Mouse (Mus musculus): ENCODE data around the gene Cmip.

GRCm38 (mm10) chr8:117488246-117489005 is 231.6 kb downstream of the Cmip start:
- no peak for TF ChIP-seq USF1 (IDR thresholded peaks at IDR 0.05; ENCODE audit: low read depth)
- TF ChIP-seq POLR2A (IDR thresholded peaks at IDR 0.05; ENCODE audit: insufficient read length, low read depth) = no peak
- TF ChIP-seq TCF3 (IDR thresholded peaks at IDR 0.05; ENCODE audit: insufficient read length, low read depth) = no peak
- no peak for TF ChIP-seq MYOG (IDR thresholded peaks at IDR 0.05; ENCODE audit: control insufficient read depth in 1 of 3, insufficient read depth in 1 of 3, insufficient read length in 2 of 3, low read depth in 2 of 3)
- TF ChIP-seq MAX (IDR thresholded peaks at IDR 0.05; ENCODE audit: low read depth) = no peak
- no peak for TF ChIP-seq MYOD1 (IDR thresholded peaks at IDR 0.05; ENCODE audit: control insufficient read depth in 1 of 3, insufficient read length in 2 of 3, low read depth in 2 of 3)
- TF ChIP-seq POLR2AphosphoS2 (IDR thresholded peaks at IDR 0.05; ENCODE audit: insufficient read length, low read depth) = no peak
- no peak for TF ChIP-seq TCF12 (IDR thresholded peaks at IDR 0.05; ENCODE audit: insufficient read depth, poor library complexity, severe bottlenecking)
- TF ChIP-seq SRF (IDR thresholded peaks at IDR 0.05; ENCODE audit: control insufficient read depth, insufficient read length, low read depth) = no peak
- no peak for TF ChIP-seq E2F4 (IDR thresholded peaks at IDR 0.05; ENCODE audit: insufficient read depth)
